Mouse (Mus musculus): Measurements from ENCODE around the gene Mrpl38. TPM values are rescaled to one million over a fixed set of nuclear protein-coding genes. Genes with fewer than 3 reads are reported as not detected.

Gene Mrpl38
- polyA plus RNA-seq, 1 experiment = 19.2 TPM

DNA sequence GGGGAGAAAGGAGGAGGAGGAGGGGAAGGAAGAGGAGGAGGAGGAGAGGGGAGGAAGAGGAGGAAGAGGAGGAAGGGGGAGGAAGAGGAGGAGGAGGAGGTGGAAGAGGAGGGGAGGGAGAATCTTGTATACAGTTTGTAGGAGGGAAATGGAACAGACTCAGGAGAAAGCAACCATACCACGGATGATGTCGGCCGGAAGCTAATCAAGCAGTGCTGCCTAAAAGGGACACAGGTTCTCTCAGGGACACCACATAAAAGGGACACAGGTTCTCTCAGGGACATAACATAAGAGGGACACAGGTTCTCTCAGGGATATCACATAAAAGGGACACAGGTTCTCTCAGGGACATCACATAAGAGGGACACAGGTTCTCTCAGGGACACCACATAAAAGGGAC, 30.5 kb upstream of the Mrpl38 start:
- Histone ChIP-seq H3K4me1 (ENCODE audit: control insufficient read depth, insufficient read depth, low read length) (peaks cover 17% of the 10 kb centered on the region), H3K27ac (ENCODE audit: insufficient read depth, low read depth, low read length) (no peak overlapping the region), H3K4me3 (ENCODE audit: insufficient read depth, low read length) (no peak overlapping the region)
- no peak for TF ChIP-seq POLR2A (IDR thresholded peaks at IDR 0.05; ENCODE audit: borderline replicate concordance, low read depth, low read length)
- no peak for TF ChIP-seq CTCF (IDR thresholded peaks at IDR 0.05; ENCODE audit: low read depth, low read length)

DNA sequence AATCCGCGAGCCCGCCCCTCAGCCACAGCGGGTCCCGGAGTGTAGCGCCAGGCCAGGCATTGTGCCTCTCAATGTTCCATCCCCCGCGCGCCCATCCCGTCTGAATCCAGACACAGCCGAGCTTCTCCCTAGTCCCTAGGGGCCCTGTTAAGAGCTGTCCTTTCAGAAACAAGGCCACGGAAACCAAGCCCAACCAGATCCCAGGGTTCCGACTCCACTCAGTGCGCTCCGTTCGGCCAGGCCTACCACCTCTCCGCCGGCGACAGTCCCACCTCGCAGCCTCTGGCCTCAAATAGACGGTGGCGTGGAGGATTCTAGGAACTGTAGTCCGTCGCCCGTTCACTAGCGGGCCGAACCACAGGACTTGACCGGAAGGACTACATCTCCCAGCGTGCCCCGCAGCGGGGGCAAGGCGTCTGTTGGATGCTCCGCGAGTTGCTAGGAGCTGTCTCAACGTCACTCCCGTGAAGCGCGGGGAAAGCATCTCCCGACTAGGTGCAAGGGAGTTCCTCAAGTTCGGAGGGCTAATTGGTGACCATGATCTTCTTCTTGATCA, 29.3 kb upstream of the Mrpl38 start, which contains the start of gene Fbf1:
TSS of gene Fbf1 (minus strand) at position 283 of the 556 bp plus-strand sequence.
- H3K27ac ChIP-seq (ENCODE audit: insufficient read depth, low read depth, low read length) = no peak within 1 kb of the TSS

DNA sequence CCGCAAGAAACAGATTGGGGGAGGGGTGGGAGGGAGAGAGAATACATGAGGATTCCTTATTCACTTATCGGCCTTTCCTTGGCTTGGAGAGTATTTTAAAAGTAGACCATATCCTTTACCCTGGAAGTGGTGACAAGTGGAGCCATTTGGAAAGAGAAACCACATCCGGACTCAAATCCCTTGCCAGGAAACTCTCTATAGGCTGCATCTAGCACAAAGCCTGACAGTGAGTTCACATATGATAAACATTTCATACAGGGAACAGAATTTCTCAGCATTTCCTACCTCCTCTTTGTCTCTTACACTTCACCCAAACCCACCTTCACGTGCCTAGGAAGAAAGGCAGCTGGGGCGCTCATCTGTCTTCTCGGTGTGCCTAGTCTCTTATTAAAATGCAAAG, 28.6 kb upstream of the Mrpl38 start:
- Histone ChIP-seq H3K27ac (ENCODE audit: insufficient read depth, low read depth, low read length) (no peak overlapping the region), H3K4me3 (ENCODE audit: insufficient read depth, low read length) (peak overlapping the region; percentile 73), H3K4me1 (ENCODE audit: control insufficient read depth, insufficient read depth, low read length) (peaks cover 17% of the 10 kb centered on the region)
- TF ChIP-seq CTCF (IDR thresholded peaks at IDR 0.05; ENCODE audit: low read depth, low read length) (no peak), POLR2A (IDR thresholded peaks at IDR 0.05; ENCODE audit: borderline replicate concordance, low read depth, low read length) (no peak)

More for the DNA sequence above, 29.3 kb upstream of the Mrpl38 start, which contains the start of gene Fbf1:
- H3K4me3 ChIP-seq (ENCODE audit: insufficient read depth, low read length) = peak within 1 kb of the TSS; percentile 73
- peaks cover 17% of the 10 kb centered on the region for H3K4me1 ChIP-seq (ENCODE audit: control insufficient read depth, insufficient read depth, low read length)
- TF ChIP-seq CTCF (IDR thresholded peaks at IDR 0.05; ENCODE audit: low read depth, low read length) = no peak
- TF ChIP-seq POLR2A (IDR thresholded peaks at IDR 0.05; ENCODE audit: borderline replicate concordance, low read depth, low read length) = no peak

DNA sequence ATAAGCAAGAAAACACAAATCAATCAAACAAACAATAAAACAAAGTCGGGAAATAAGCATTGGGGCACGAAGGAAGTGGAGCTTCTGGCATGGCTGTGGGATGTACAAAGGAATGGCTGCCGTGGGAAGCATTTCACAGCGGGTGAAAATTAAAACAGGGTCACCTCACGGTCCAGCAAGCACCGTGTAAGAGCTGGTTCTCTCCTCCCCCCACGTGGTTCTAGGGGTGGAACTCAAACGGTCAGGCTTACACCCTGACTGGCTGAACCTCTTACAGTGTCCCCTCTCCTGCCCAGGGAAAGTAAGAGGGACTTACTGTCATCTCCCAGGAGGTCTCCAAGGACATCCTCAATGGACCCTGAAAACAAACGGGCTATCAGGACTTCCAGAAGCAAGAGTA, 24.3 kb upstream of the Mrpl38 start:
- TF ChIP-seq CTCF (IDR thresholded peaks at IDR 0.05; ENCODE audit: low read depth, low read length) (no peak), POLR2A (IDR thresholded peaks at IDR 0.05; ENCODE audit: borderline replicate concordance, low read depth, low read length) (no peak)
- Histone ChIP-seq H3K4me3 (ENCODE audit: insufficient read depth, low read length) (no peak overlapping the region), H3K27ac (ENCODE audit: insufficient read depth, low read depth, low read length) (no peak overlapping the region), H3K4me1 (ENCODE audit: control insufficient read depth, insufficient read depth, low read length) (peaks cover 3% of the 10 kb centered on the region; the same call in 1 of the 2 replicates)

DNA sequence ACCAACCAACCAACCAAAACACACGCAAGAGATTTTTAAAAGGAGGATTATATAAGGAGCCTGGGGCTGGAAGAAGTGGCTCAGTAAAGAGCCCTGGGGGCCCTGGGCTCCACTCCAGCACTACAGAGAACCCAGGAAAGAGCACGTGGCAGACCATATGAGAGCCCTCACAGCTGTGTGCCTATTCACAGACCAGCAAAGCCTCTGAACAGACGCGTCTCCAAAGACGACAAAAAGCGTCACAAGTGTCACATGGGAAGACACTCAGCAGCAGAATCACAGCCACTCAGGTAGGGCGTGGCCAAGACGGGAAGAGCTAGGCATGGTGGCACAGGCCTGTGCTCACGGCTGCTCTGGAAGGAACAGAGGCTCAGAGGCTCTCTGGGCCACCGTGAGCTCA, 23.5 kb upstream of the Mrpl38 start:
- H3K27ac ChIP-seq (ENCODE audit: insufficient read depth, low read depth, low read length) = no peak overlapping the region
- TF ChIP-seq CTCF (IDR thresholded peaks at IDR 0.05; ENCODE audit: low read depth, low read length) (no peak), POLR2A (IDR thresholded peaks at IDR 0.05; ENCODE audit: borderline replicate concordance, low read depth, low read length) (no peak)
- H3K4me1 ChIP-seq (ENCODE audit: control insufficient read depth, insufficient read depth, low read length) = peaks cover 3% of the 10 kb centered on the region; the same call in 1 of the 2 replicates
- no peak overlapping the region for H3K4me3 ChIP-seq (ENCODE audit: insufficient read depth, low read length)

DNA sequence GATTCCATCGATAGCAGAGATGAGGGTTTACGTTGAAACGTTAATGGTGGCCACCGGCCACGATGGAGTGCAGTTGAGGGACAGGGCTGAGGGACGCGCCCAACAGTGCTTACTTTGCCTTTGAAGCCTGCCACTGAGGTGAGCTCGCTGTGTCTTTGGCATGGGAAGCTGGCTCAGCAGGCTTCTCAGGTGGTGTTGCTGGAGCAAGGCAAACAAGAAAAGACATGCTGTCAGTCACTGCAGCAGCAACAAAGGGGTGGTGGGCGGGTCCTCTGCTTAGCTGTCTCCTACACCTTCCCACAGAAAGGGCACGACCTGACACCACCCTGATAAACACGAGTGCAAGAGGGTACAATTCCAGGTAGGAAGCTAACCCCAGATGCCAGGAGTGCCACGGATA, 22.6 kb upstream of the Mrpl38 start:
- no peak overlapping the region for H3K4me3 ChIP-seq (ENCODE audit: insufficient read depth, low read length)
- no peak overlapping the region for H3K27ac ChIP-seq (ENCODE audit: insufficient read depth, low read depth, low read length)
- TF ChIP-seq POLR2A (IDR thresholded peaks at IDR 0.05; ENCODE audit: borderline replicate concordance, low read depth, low read length) = no peak
- no peak for TF ChIP-seq CTCF (IDR thresholded peaks at IDR 0.05; ENCODE audit: low read depth, low read length)
- H3K4me1 ChIP-seq (ENCODE audit: control insufficient read depth, insufficient read depth, low read length) = no peaks in the 10 kb centered on the region

DNA sequence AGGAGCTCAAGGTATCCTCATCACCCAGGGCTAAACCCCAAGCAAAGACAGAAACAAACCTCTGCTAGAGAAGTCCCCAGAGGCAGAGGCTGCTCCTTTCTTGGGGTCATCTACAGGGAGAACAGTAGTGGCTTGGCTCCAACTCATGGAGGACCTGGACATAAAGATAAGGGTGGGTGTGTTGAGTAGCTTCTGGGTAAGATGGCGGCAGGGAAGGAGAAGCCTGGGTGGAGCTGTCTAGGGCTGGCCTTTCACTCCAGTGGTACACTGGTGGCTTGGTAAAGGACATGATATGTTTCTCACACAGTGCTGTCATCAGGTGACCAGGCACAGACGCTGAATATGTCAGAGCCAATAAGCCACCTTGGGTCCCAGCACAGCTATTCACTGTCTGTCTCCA, 12.3 kb upstream of the Mrpl38 start:
- Histone ChIP-seq H3K27ac (ENCODE audit: insufficient read depth, low read depth, low read length) (no peak overlapping the region), H3K4me3 (ENCODE audit: insufficient read depth, low read length) (no peak overlapping the region), H3K4me1 (ENCODE audit: control insufficient read depth, insufficient read depth, low read length) (peaks cover 16% of the 10 kb centered on the region)
- no peak for TF ChIP-seq POLR2A (IDR thresholded peaks at IDR 0.05; ENCODE audit: borderline replicate concordance, low read depth, low read length)
- TF ChIP-seq CTCF (IDR thresholded peaks at IDR 0.05; ENCODE audit: low read depth, low read length) = no peak

DNA sequence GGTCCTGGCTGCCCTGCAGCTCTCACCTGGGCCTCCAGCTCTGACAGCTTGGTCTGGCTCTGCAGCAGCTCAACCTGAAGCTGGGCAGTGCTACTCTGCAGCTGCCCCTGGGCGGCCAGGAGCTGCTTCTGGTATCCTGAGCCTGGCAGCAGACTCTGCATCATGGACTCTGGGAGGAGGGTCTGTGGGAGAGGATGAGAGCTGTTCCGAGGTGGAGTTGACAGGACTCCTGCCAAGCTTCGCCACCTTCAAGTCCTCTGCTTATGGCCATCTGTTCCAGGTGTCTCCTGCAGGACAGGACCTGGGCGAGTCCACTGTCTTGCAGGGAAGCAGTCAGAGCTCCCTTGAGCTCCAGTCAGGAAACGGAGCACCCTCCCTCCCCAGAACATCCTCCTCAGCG, 10.7 kb upstream of the Mrpl38 start:
- no peak overlapping the region for H3K27ac ChIP-seq (ENCODE audit: insufficient read depth, low read depth, low read length)
- TF ChIP-seq POLR2A (IDR thresholded peaks at IDR 0.05; ENCODE audit: borderline replicate concordance, low read depth, low read length) (no peak), CTCF (IDR thresholded peaks at IDR 0.05; ENCODE audit: low read depth, low read length) (no peak)
- H3K4me1 ChIP-seq (ENCODE audit: control insufficient read depth, insufficient read depth, low read length) = peaks cover 22% of the 10 kb centered on the region

DNA sequence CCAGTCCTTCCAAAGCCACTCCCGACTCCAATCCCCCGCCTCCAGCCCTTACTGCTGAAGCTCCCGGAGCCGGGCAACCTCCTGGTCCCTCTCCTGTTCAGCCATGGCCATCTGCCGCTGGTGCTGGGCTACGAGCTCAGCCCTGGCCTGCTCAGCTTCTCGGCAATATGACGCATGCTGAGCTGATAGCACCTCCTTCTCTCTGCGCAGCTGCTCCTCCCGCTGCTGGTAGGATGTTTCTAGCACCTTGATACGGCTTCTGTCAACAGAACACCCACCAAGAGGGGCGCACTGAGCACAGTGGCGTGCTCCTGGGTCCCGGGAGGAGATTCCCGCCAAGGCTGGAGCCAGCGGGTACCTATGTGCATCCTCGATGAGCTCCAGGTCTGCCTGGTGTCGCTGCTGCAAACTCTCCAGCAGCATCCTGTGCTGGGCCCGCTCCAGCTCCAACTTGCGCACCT, 10.1 kb upstream of the Mrpl38 start:
- H3K27ac ChIP-seq (ENCODE audit: insufficient read depth, low read depth, low read length) = no peak overlapping the region
- no peak overlapping the region for H3K4me3 ChIP-seq (ENCODE audit: insufficient read depth, low read length)
- peaks cover 23% of the 10 kb centered on the region for H3K4me1 ChIP-seq (ENCODE audit: control insufficient read depth, insufficient read depth, low read length)
- no peak for TF ChIP-seq POLR2A (IDR thresholded peaks at IDR 0.05; ENCODE audit: borderline replicate concordance, low read depth, low read length)
- no peak for TF ChIP-seq CTCF (IDR thresholded peaks at IDR 0.05; ENCODE audit: low read depth, low read length)

More for the DNA sequence above, 10.7 kb upstream of the Mrpl38 start:
- H3K4me3 ChIP-seq (ENCODE audit: insufficient read depth, low read length) = no peak overlapping the region

DNA sequence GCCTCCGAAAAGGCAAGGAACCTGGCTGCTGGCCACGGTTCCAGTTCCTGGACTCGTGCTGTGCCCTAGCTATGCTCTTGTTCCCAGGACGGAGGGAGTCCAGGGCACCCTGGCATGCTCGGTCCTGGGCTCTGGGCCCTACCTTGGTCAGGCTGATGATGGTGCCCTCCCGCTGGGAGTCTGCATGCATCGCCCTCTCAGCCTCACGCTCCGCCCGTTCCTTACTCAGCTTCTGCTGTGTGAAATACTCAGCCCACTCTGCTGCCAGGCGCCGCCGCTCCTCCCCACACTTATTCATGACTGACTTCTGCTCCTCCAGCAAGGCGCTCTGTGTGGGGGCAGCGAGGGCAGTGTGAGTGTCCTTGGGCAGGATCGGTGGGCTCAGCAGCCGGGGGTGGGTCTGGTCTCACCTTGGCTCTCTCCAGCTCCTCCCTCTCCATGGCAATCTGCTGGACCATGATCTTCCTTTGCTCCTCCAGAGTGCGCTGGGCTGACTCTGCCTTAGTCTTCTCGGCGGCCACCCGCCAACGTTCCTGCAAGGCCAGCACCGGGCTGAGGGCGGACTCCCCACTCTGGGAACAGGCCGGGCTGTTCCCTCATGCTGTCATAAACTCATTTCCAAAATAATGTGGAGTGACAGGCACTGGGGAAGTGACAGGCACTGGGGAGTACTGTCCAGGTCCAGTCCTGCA, 7.8 kb upstream of the Mrpl38 start:
- Histone ChIP-seq H3K4me1 (ENCODE audit: control insufficient read depth, insufficient read depth, low read length) (peaks cover 38% of the 10 kb centered on the region), H3K4me3 (ENCODE audit: insufficient read depth, low read length) (peak overlapping the region; percentile 24; the same call in 1 of the 2 replicates), H3K27ac (ENCODE audit: insufficient read depth, low read depth, low read length) (peak overlapping the region; percentile 43)
- TF ChIP-seq CTCF (IDR thresholded peaks at IDR 0.05; ENCODE audit: low read depth, low read length) (no peak), POLR2A (IDR thresholded peaks at IDR 0.05; ENCODE audit: borderline replicate concordance, low read depth, low read length) (no peak)
